In the genomic region with DNA sequence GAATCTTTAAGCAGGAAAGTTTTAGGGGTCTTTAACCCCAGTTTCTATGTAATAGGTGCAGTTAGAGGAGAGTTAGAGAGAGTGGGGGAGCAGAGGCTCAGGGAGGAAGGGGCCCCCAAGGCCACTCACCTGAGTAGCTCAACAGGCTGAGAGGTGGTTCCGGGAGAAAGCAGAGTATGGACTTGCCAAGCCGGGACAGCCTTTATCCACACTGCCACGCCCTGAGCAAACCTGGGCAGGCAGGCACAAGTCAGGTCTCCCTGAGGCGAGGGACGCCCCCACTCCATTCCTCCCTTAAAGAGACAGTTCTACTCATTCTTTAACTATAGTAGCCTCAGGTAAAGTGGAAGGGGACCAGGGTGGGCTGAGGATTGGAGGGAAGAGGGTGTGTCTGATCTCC, we compare ENCODE assay signal across 15 mouse cellular contexts. TPM values are rescaled to one million over a fixed set of nuclear protein-coding genes. Genes with fewer than 3 reads are reported as not detected.
A peak's percentile ranks its signal among the peaks of the same experiment; 100 is the strongest.
DNase-seq lines count a peak whose midpoint lies in the region; ATAC-seq and TF ChIP-seq lines count a peak whose summit lies in the region.
"Had no signal": no experiment of that assay in that cellular context is flagged by ENCODE, and none has a peak within 500 bp of the region (broad histone marks: within the 10 kb centered on the region; RNA-seq: fewer than 3 reads in every experiment).

A gene (minus strand): TSS at position 213 of the 400 bp plus-strand sequence.

- no peak within 1 kb of the TSS for H3K4me2 ChIP-seq in kidney, embryonic 14.5 days (replicated peaks; ENCODE audit: low read depth, low read length)
- H3K4me2 ChIP-seq: midbrain, embryonic 11.5 days had no signal

- H3K27me3 ChIP-seq in kidney, embryonic 14.5 days (ENCODE audit: control insufficient read depth, insufficient read depth, low read length) = no peaks in the 10 kb centered on the region
- H3K27me3 ChIP-seq: Patski had no signal

- DNase-seq in kidney, postnatal 25 days = no peak
- DNase-seq in gonadal fat pad, adult 2 months (ENCODE audit: low read depth) = no peak
- peak; percentile 47 for DNase-seq in lung, postnatal 36 days
- no peak for DNase-seq in ovary, adult 18-20 months (ENCODE audit: low spot score)
- no peak for DNase-seq in cerebellum, adult 11 months
- no peak for DNase-seq in kidney, adult 11 months
- DNase-seq: cerebellum, adult 8-10 months; gastrocnemius, postnatal 25 days; heart, postnatal 4 days; thymus, adult 18-20 months had no signal

- no peaks in the 10 kb centered on the region for H3K9me3 ChIP-seq in kidney, embryonic 14.5 days (ENCODE audit: control insufficient read depth, low read length)

- H3K9ac ChIP-seq in kidney, embryonic 14.5 days (ENCODE audit: low read depth, low read length) = no peak within 1 kb of the TSS

- ATAC-seq in kidney, embryonic 14.5 days (ENCODE audit: low FRiP score, low TSS enrichment) = no peak
- ATAC-seq: Patski had no signal

- no peak for TF ChIP-seq CTCF in cortical plate, adult 2 months (IDR thresholded peaks at IDR 0.05; ENCODE audit: extremely low read depth, insufficient read depth, low read length)

- no peak for TF ChIP-seq POLR2A in cortical plate, adult 2 months (IDR thresholded peaks at IDR 0.05; ENCODE audit: extremely low read depth, insufficient read depth, low read length)

- no peaks in the 10 kb centered on the region for H3K36me3 ChIP-seq in kidney, embryonic 14.5 days (ENCODE audit: control insufficient read depth, insufficient read depth, low read length)

- H3K4me1 ChIP-seq in kidney, embryonic 14.5 days (ENCODE audit: control insufficient read depth, insufficient read depth, low read length) = peaks cover 11% of the 10 kb centered on the region; the same call in 1 of the 2 replicates
- H3K4me1 ChIP-seq in cortical plate, adult 2 months (ENCODE audit: control insufficient read depth, insufficient read depth, low read length) = no peaks in the 10 kb centered on the region; the same call in 1 of the 2 replicates

- no peak within 1 kb of the TSS for H3K4me3 ChIP-seq in kidney, embryonic 14.5 days (ENCODE audit: low read length)
- no peak within 1 kb of the TSS for H3K4me3 ChIP-seq in cortical plate, adult 2 months (ENCODE audit: insufficient read depth, low read length)

- H3K27ac ChIP-seq in kidney, embryonic 14.5 days (ENCODE audit: low read depth, low read length) = no peak within 1 kb of the TSS
- peak within 1 kb of the TSS; percentile 80 for H3K27ac ChIP-seq in cortical plate, adult 2 months (ENCODE audit: insufficient read depth, low read length)

- WGBS in kidney, embryonic 14.5 days = 34% methylated on average over 5 of the region's 5 CpGs

RNA-seq across cellular contexts. Expression of the gene that starts here (rescaled TPM):
- 13.4 and 18.2 TPM in 2 replicates for polyA plus RNA-seq in kidney, embryonic 14.5 days (2014; fragmentation: Nextera tagmentation; extraction: Ambion mirVana)
- 0.59 and 1.0 TPM in 2 replicates for polyA plus RNA-seq in cortical plate, adult 2 months (2012; rRNA removed)
- polyA plus RNA-seq in gonadal fat pad, adult 2 months (2012; rRNA removed) = 49.4 and 80.0 TPM in 2 replicates
- polyA plus RNA-seq: neural tube, embryonic 14.5 days; Patski had no signal
